Mouse (Mus musculus) gonadal fat pad, adult 2 months (tissue): ENCODE measurements around the gene Sgpl1. TPM values are rescaled to one million over a fixed set of nuclear protein-coding genes. Genes with fewer than 3 reads are reported as not detected.
A peak's percentile ranks its signal among the peaks of the same experiment; 100 is the strongest.
"Not testable (repeated sequence)": the region's sequence is repeated elsewhere in the genome, so short reads cannot be mapped to it uniquely, and the experiment has no call there.

ENCODE experiments used
- DNase-seq: peaks from one replicate; pipeline ENCODE4 v3.0.0-alpha.2; 2012; ENCODE audit warnings: low read depth
- polyA plus RNA-seq: library from polyadenylated mRNA; depleted of rRNA; stranded (reverse); fragments of >200 nt; gene quantifications from 2 replicates; pipeline ENCODE4 v1.2.3, GENCODE M21; 2012

Sgpl1 gene
- polyA plus RNA-seq, 1 experiment = 45.8 TPM

GRCm38 (mm10) chr10:61155611-61156010 lies 8.1 kb upstream of the Sgpl1 start:
- DNase-seq = no peak

- no peak for DNase-seq
Measured at GRCm38 (mm10) chr10:61152131-61152530, 4.6 kb upstream of the Sgpl1 start.

GRCm38 (mm10) chr10:61150616-61151015 lies 3.1 kb upstream of the Sgpl1 start:
- DNase-seq = no peak

- no peak for DNase-seq
Measured at GRCm38 (mm10) chr10:61149476-61149875, 2.0 kb upstream of the Sgpl1 start.

GRCm38 (mm10) chr10:61146807-61147156 lies 721 bp downstream of the Sgpl1 start:
- no peak for DNase-seq

- no peak for DNase-seq
Measured at GRCm38 (mm10) chr10:61146119-61146806, 1.2 kb downstream of the Sgpl1 start.

GRCm38 (mm10) chr10:61145766-61146118 lies 1.8 kb downstream of the Sgpl1 start:
- no peak for DNase-seq

- DNase-seq = no peak
Measured at GRCm38 (mm10) chr10:61143343-61143742, 4.2 kb downstream of the Sgpl1 start.

GRCm38 (mm10) chr10:61137567-61137966 lies 9.9 kb downstream of the Sgpl1 start:
- no peak for DNase-seq

GRCm38 (mm10) chr10:61135226-61135839 lies 12.2 kb downstream of the Sgpl1 start:
- no peak for DNase-seq

GRCm38 (mm10) chr10:61134041-61134440 lies 13.5 kb downstream of the Sgpl1 start:
- no peak for DNase-seq

GRCm38 (mm10) chr10:61130959-61131358 lies 16.5 kb downstream of the Sgpl1 start:
- DNase-seq = no peak

GRCm38 (mm10) chr10:61128701-61129365 lies 18.7 kb downstream of the Sgpl1 start:
- no peak for DNase-seq

GRCm38 (mm10) chr10:61124462-61124861 lies 23.0 kb downstream of the Sgpl1 start:
- DNase-seq = no peak

- DNase-seq = no peak
Measured at GRCm38 (mm10) chr10:61123276-61123913, 24.1 kb downstream of the Sgpl1 start.

GRCm38 (mm10) chr10:61121732-61122131 lies 25.8 kb downstream of the Sgpl1 start:
- not testable (repeated sequence) for DNase-seq

- DNase-seq = no peak
Measured at GRCm38 (mm10) chr10:61114246-61114720, 33.2 kb downstream of the Sgpl1 start.

- DNase-seq = peak; percentile 54
Measured at GRCm38 (mm10) chr10:61103564-61104114, 43.9 kb downstream of the Sgpl1 start.

GRCm38 (mm10) chr10:61091866-61092265 lies 55.6 kb downstream of the Sgpl1 start:
- no peak for DNase-seq

- DNase-seq = no peak
Measured at GRCm38 (mm10) chr10:61089170-61090142, 58.0 kb downstream of the Sgpl1 start, which contains the start of gene Pcbd1. TSS of gene Pcbd1 (plus strand) at chr10:61089331.

GRCm38 (mm10) chr10:61088468-61088867 lies 59.0 kb downstream of the Sgpl1 start:
- DNase-seq = no peak
